Mouse (Mus musculus): ENCODE measurements around the gene Armc5. TPM values are rescaled to one million over a fixed set of nuclear protein-coding genes. Genes with fewer than 3 reads are reported as not detected.

Armc5 gene
- polyA plus RNA-seq, 1 experiment from 2014 or later, result 16.6 TPM

DNA sequence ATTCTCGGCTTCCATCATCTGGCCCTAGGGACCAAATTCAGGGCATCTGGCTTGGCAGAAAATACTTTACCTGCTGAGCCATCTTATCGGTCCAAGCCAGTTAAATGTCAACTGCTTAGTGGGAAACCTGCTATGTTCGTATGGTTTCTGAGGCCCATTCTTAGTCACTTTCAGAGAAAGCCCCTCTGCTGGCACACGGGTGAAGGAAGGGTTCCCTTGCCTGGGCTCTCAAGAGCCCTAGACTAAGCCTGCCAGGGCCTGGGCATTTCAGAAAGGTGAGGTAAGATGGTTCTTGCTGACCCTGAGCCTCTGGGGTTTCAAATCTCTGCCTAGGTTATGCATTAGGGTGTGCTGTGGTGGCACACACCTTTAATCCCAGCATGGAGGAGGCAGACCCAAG lies 8.4 kb downstream of the Armc5 start:
- DNase-seq (ENCODE audit: low spot score), result no peak

DNA sequence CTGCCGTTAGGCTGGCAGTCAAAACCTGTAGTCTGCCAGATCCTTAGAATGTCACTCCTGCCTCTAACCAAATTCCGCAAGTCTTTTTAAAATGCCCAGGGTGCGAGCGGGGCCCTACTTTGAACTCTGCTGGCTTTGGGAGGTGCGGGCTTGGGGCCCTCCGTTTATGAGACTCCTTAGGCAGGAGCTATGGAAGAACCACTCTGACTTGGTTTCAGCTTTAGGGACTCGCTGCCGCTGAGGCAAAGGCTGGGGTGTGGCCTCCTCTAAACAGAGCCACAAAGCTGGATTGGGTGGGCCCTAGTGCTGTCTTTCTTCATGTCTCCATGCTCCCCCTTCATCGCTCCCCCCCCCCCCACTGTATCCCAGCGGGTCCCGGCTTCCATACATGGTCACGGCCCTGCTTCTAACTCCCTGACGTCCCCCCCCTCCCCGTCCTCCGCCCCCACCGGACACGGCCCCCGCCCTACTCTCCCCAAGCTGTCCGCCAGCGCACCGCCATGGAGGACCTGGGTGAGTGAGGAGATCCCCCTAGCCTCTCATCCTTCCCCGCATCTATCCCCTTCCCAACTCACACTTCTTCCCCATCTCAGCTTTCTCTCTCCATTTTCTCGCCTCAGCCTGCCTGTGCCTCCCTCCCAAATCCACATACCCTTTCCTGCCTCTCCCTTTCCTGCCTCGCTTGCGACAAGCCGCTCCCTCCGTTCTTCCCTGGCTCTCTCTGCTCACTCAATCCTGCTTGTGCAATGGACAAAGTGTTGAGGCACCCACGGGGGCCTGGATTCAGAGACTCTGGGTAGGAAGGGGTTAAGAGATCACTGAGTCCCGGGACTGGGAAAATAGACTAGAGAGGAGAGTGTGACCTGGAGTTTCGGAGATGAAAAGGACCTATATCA lies 9.6 kb downstream of the Armc5 start, which contains the start of gene Tgfb1i1:
Gene Tgfb1i1 (plus strand): TSS at position 317 of the 896 bp plus-strand sequence.
- peak; percentile 10 for DNase-seq (ENCODE audit: low spot score)

- DNase-seq (ENCODE audit: low spot score), result peak; percentile 82
Observed at GRCm38 (mm10) chr7:128247443-128247842, 10.3 kb downstream of the Armc5 start.

GRCm38 (mm10) chr7:128248081-128249042 lies 11.2 kb downstream of the Armc5 start:
- DNase-seq (ENCODE audit: low spot score), result no peak

DNA sequence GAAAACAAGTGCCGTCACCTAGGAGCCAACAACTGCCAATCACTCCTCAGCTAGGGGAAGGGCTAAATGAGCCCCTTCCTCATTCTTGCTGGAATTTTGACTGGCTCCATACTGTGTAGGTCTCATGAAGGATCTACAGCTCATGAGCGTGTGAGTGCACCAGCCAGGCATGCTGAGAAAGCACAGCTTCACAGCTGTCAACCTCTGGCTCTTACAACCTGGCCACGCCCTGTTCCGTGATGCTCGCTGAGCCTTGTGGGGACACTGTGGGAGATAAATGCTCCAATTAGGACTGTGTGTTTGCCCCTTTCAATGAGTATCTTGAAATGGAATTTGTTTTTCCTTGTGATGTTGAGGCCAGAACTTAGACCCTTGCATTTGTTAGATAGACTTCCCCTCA lies 12.9 kb downstream of the Armc5 start:
- no peak for DNase-seq (ENCODE audit: low spot score)

- DNase-seq (ENCODE audit: low spot score), result peak; percentile 30
Observed at GRCm38 (mm10) chr7:128251946-128252345, 14.8 kb downstream of the Armc5 start.

DNA sequence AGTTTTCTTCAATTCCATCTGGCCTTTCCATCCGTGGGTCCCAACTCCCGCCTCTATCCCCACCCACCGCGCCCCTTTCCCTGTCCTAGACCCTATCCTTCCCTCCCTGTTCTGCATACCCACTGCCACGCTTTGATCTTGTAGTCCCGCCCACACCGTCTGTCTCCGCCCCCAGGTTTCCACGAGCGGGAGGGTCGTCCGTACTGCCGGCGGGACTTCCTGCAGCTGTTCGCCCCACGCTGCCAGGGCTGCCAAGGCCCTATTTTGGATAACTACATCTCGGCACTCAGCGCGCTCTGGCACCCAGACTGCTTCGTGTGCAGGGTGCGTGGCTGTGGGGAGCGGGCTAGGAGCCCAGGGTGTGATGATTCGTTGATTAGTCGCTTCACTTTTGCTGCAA lies 15.5 kb downstream of the Armc5 start:
- DNase-seq (ENCODE audit: low spot score), result peak; percentile 90

GRCm38 (mm10) chr7:128254978-128255377 lies 17.8 kb downstream of the Armc5 start:
- no peak for DNase-seq (ENCODE audit: low spot score)

- DNase-seq (ENCODE audit: low spot score), result no peak
Observed at GRCm38 (mm10) chr7:128255757-128256156, 18.6 kb downstream of the Armc5 start.

- DNase-seq (ENCODE audit: low spot score), result no peak
Observed at GRCm38 (mm10) chr7:128256783-128257334, 19.7 kb downstream of the Armc5 start.

GRCm38 (mm10) chr7:128265411-128265810 lies 28.3 kb downstream of the Armc5 start, which contains the start of gene Slc5a2:
TSS of gene Slc5a2 (plus strand) at chr7:128265657.
- no peak for DNase-seq (ENCODE audit: low spot score)

- DNase-seq (ENCODE audit: low spot score), result no peak
Observed at GRCm38 (mm10) chr7:128266056-128266455, 28.9 kb downstream of the Armc5 start.

DNA sequence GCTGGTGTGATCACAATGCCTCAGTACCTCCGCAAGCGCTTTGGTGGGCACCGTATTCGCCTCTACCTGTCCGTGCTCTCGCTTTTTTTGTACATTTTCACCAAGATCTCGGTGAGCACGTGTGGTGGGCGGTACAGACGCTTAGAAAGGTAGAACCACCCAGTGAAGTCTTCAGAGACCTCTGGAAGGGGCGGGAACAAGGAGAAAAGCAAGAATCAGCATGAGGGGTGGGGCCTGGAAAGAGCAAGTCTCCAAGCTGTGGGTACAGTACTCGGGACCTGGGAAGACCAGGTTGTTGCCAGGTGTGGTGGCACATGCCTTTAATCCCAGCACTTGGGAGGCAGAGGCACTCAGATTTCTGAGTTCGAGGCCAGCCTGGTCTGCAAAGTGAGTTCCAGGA lies 30.2 kb downstream of the Armc5 start:
- DNase-seq (ENCODE audit: low spot score), result no peak

DNA sequence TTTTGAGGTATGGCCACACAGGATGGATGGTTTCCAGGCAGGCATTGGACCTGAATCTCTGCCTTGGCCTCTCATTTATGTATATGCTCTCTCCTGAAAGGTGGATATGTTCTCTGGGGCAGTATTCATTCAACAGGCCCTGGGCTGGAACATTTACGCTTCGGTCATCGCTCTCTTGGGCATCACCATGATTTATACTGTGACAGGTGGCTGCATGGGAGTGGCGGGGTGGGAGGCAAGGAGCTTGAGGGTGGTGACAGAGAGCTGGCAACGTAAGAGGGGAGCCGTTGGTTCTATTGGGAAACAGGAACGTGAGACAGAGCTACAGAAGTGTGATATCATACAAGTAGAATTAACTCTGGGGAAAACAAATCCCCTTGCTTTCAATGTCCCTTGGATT lies 30.7 kb downstream of the Armc5 start:
- no peak for DNase-seq (ENCODE audit: low spot score)

GRCm38 (mm10) chr7:128270431-128270850 lies 33.3 kb downstream of the Armc5 start:
- DNase-seq (ENCODE audit: low spot score), result no peak

- no peak for DNase-seq (ENCODE audit: low spot score)
Observed at GRCm38 (mm10) chr7:128271496-128271895, 34.4 kb downstream of the Armc5 start.

DNA sequence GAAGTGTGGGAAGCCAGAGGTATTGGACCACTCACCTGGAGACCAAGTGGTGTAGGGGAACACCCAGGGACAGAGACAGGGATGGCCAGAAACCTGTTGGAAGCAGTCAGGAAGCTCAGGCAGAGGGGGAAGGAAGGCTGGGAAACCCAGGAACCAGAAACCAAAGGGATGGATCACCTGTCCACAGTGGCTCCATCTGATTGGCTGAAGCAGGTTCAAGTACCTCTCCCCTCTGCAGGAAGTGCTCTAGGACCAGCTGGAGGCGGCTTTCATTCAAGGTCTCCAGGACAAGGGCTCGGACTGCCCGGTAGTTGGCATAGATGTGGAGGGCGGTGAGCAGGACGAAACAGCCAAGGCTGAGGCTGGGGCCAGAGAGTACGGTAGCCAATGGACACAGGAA lies 38.9 kb downstream of the Armc5 start:
- DNase-seq (ENCODE audit: low spot score), result no peak

GRCm38 (mm10) chr7:128279750-128280149 lies 42.6 kb downstream of the Armc5 start:
- DNase-seq (ENCODE audit: low spot score), result no peak

DNA sequence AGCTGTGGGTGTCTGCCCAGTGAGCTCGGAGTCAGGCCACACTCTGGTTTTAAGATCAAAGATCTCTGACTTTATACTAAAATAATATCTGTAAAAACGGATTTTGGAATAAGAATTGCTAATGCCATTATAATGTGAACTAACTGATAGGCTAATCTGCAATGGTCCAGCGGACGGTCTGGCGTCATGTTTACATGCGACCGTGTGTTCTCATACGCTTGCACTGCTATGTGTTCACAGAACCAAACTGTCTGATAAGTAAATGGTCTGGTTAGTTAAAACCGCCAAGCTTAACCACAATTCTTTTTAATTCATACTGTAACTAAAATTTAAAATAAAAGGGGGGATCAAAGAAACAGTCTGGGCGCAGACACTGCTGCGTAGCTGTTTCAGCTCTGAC lies 44.6 kb downstream of the Armc5 start:
- DNase-seq (ENCODE audit: low spot score), result no peak

DNA sequence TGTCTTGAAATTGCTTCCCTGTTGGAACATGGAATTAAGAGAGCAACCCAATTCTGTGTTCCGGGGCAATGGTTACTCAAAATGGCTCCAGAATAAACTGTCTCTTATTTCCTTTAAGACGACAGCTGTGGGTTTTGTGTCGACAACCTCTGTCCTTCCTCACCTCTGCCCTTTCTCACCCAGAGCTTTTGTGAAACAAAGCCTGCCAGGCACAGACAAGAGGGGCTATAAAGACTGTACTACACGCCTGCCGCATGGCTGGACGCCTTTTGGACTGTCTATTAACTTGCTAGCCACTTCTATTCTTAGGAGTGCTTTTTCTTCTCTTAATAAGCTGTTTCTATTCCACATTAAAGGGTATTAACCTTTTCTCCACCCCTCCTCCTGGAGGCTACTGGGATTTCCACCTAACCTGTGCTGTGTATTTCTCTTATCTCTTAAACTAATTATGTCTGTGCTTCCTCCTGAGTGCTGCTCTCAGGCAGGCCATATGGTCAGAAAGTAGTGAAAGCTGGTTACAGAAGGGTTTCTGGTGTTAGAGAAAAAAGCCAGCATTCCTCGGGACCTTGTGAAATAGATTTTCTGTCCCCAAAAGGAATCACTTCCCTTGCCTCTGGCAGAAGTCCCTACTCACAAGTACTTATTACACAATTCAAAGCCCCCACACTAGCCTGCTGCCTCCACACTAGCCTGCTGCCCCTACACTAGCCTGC lies 45.5 kb downstream of the Armc5 start:
- no peak for DNase-seq (ENCODE audit: low spot score)

- no peak for DNase-seq (ENCODE audit: low spot score)
Observed at GRCm38 (mm10) chr7:128284047-128284446, 46.9 kb downstream of the Armc5 start.

Data from thymus, postnatal 0 days (tissue).